ENCODE assay signal across 8 mouse cellular contexts in the genomic region with DNA sequence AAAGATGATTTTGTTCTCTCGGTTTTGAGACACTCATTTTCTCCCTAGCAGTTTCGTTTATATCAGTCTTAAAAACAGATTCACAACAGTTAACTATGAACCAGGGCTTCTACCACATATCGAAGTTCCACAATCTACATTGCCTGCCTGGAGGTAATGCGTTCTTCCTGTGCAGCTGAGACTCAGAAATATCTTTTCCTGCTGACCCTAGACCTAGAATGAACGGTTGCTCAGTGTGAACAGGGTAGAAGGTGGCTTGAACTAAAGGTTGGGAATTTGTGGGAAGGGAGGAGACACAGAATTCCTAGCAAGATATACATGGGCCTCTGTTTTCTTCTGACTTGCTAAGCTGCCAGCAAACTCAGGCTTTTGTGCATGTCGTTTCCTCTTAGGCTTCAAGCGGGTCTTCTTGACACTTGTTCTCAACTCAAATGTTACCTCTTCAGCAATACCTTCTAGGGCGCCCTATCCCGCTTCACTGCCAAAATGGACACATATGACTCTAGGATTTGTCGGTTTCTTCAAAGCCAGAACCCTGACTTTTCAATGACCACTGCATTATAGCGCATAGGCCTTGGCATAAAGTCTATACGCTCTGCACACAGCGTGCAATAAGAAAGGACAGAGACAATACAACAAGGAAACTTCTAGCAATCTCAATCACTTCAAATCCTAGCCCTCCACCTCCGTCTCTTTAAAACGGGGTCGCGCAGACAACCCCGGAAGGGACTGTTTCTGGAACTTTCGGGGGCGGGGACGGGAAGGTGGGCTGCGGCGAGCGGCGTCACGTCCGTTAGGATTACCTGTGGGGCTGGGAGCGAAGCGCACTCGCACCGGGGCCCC. TPM values are rescaled to one million over a fixed set of nuclear protein-coding genes. Genes with fewer than 3 reads are reported as not detected.
DNase-seq lines count a peak whose midpoint lies in the region; ATAC-seq and TF ChIP-seq lines count a peak whose summit lies in the region.

No protein-coding gene starts in this region.

- H3K4me2 ChIP-seq in kidney, embryonic 15.5 days, result peak overlapping the region; percentile 70
- peak overlapping the region; percentile 82 for H3K4me2 ChIP-seq in forebrain, embryonic 12.5 days
- H3K4me2 ChIP-seq in liver, embryonic 13.5 days, result peak overlapping the region; percentile 96

- H3K9ac ChIP-seq in kidney, embryonic 15.5 days, result peak overlapping the region; percentile 92
- H3K9ac ChIP-seq in MEL (ENCODE audit: control insufficient read depth, low read depth, low read length, poor library complexity, severe bottlenecking), result peak overlapping the region; percentile 93
- peak overlapping the region; percentile 97 for H3K9ac ChIP-seq in forebrain, embryonic 12.5 days
- peak overlapping the region; percentile 94 for H3K9ac ChIP-seq in liver, embryonic 13.5 days

- H3K27ac ChIP-seq in kidney, embryonic 15.5 days, result peak overlapping the region; percentile 98
- H3K27ac ChIP-seq in MEL (ENCODE audit: control insufficient read depth, low read depth, low read length), result peak overlapping the region; percentile 59
- peak overlapping the region; percentile 96 for H3K27ac ChIP-seq in forebrain, embryonic 12.5 days
- H3K27ac ChIP-seq in liver, embryonic 13.5 days, result peak overlapping the region; percentile 80

- H3K9me3 ChIP-seq in kidney, embryonic 15.5 days (replicated peaks), result no peaks in the 10 kb centered on the region
- no peaks in the 10 kb centered on the region for H3K9me3 ChIP-seq in MEL (replicated peaks; ENCODE audit: insufficient read depth, low read length)
- no peaks in the 10 kb centered on the region for H3K9me3 ChIP-seq in forebrain, embryonic 12.5 days
- no peaks in the 10 kb centered on the region for H3K9me3 ChIP-seq in liver, embryonic 13.5 days (replicated peaks)

- TF ChIP-seq POLR2A in MEL (IDR thresholded peaks at IDR 0.05; ENCODE audit: control insufficient read depth in 1 of 2, insufficient read depth in 1 of 2, low read depth in 1 of 2, low read length in 2 of 2, poor library complexity in 1 of 2), result peak in 1 of 2 experiments; percentile 46; a peak in 1 of 4 replicates

- H3K27me3 ChIP-seq in kidney, embryonic 15.5 days, result no peaks in the 10 kb centered on the region
- no peaks in the 10 kb centered on the region for H3K27me3 ChIP-seq in MEL (ENCODE audit: control insufficient read depth in 1 of 2, insufficient read depth in 2 of 2, low read length in 2 of 2)
- no peaks in the 10 kb centered on the region for H3K27me3 ChIP-seq in forebrain, embryonic 12.5 days
- H3K27me3 ChIP-seq in liver, embryonic 13.5 days, result no peaks in the 10 kb centered on the region

- peak in 1 of 2 experiments; percentile 26; a peak in 1 of 4 replicates for TF ChIP-seq EP300 in MEL (IDR thresholded peaks at IDR 0.05; ENCODE audit: low read depth in 1 of 2, low read length in 2 of 2)

- peaks cover 33% of the 10 kb centered on the region for H3K4me1 ChIP-seq in kidney, embryonic 15.5 days
- peaks cover 5 to 6% of the 10 kb centered on the region in 2 experiments for H3K4me1 ChIP-seq in MEL (ENCODE audit: control insufficient read depth in 1 of 2, insufficient read depth in 2 of 2, low read length in 2 of 2)
- H3K4me1 ChIP-seq in forebrain, embryonic 12.5 days, result peaks cover 29% of the 10 kb centered on the region
- peaks cover 41% of the 10 kb centered on the region for H3K4me1 ChIP-seq in liver, embryonic 13.5 days (replicated peaks)

- no peak for TF ChIP-seq RAD21 in MEL (IDR thresholded peaks at IDR 0.05; ENCODE audit: low read depth, low read length)

- peaks cover 43% of the 10 kb centered on the region for H3K36me3 ChIP-seq in kidney, embryonic 15.5 days
- peaks cover 3 to 22% of the 10 kb centered on the region in 2 experiments; a peak in 2 of 4 replicates for H3K36me3 ChIP-seq in MEL (ENCODE audit: control insufficient read depth in 1 of 2, insufficient read depth in 2 of 2, low read length in 2 of 2)
- H3K36me3 ChIP-seq in forebrain, embryonic 12.5 days (replicated peaks), result peaks cover 24% of the 10 kb centered on the region
- H3K36me3 ChIP-seq in liver, embryonic 13.5 days, result peaks cover 29% of the 10 kb centered on the region

- WGBS in kidney, embryonic 15.5 days, result 16% methylated on average over 31 of the region's 31 CpGs
- 21% methylated on average over 31 of the region's 31 CpGs for WGBS in forebrain, embryonic 12.5 days
- WGBS in liver, embryonic 13.5 days (ENCODE audit: insufficient replicate concordance), result 6% methylated on average over 31 of the region's 31 CpGs

- peaks cover 30% of the 10 kb centered on the region for H3K79me2 ChIP-seq in MEL (ENCODE audit: control insufficient read depth, insufficient read depth, low read length, poor library complexity)

- peak overlapping the region; percentile 74 for H3K4me3 ChIP-seq in kidney, embryonic 15.5 days (replicated peaks)
- H3K4me3 ChIP-seq in MEL (ENCODE audit: control insufficient read depth in 1 of 2, insufficient read depth in 1 of 2, low read depth in 2 of 2, low read length in 2 of 2), result peak overlapping the region; percentile 85 to 94
- H3K4me3 ChIP-seq in forebrain, embryonic 12.5 days (replicated peaks), result peak overlapping the region; percentile 100
- H3K4me3 ChIP-seq in liver, embryonic 13.5 days (replicated peaks), result peak overlapping the region; percentile 99

- no peak for DNase-seq in kidney, postnatal 4 days
- DNase-seq in MEL (ENCODE audit: low read depth, low spot score), result peak; percentile 74
- no peak for DNase-seq in liver, embryonic 13.5 days
- no peak for DNase-seq in adrenal gland, postnatal 10 days
- no peak for DNase-seq in B cell, adult 2 months
- DNase-seq in adrenal gland, postnatal 25 days, result no peak

- TF ChIP-seq CTCF in MEL (IDR thresholded peaks at IDR 0.05 in 2 of 3, conservative IDR thresholded peaks at IDR 0.05 in 1 of 3; ENCODE audit: control insufficient read depth in 1 of 3, insufficient read depth in 1 of 3, low read depth in 2 of 3, low read length in 3 of 3, poor library complexity in 1 of 3, severe bottlenecking in 1 of 3), result no peak

- ATAC-seq in kidney, embryonic 15.5 days (replicated peaks; ENCODE audit: low FRiP score), result no peak; the same call in 1 of the 2 replicates
- peak; percentile 7 for ATAC-seq in forebrain, embryonic 12.5 days (ENCODE audit: low FRiP score)
- no peak for ATAC-seq in liver, embryonic 13.5 days (ENCODE audit: low read depth)

TF ChIP-seq in MEL, 35 proteins besides CTCF, POLR2A, EP300 and RAD21 (continues in another document):
- TF ChIP-seq TAL1 (IDR thresholded peaks at IDR 0.05; ENCODE audit: low read length) (no peak), ETS1 (IDR thresholded peaks at IDR 0.05; ENCODE audit: low read depth, low read length) (0 out of 2 replicates have a peak, but pooled peaks have one; percentile 39), ELF1 (IDR thresholded peaks at IDR 0.05; ENCODE audit: low read depth, low read length) (peak; percentile 76), ZKSCAN1 (IDR thresholded peaks at IDR 0.05; ENCODE audit: low read depth, low read length) (no peak), TBP (IDR thresholded peaks at IDR 0.05; ENCODE audit: low read depth, low read length) (no peak), POLR2AphosphoS2 (IDR thresholded peaks at IDR 0.05; ENCODE audit: low read length) (peak; percentile 68), ZMIZ1 (IDR thresholded peaks at IDR 0.05; ENCODE audit: low read depth, low read length) (peak; percentile 85), NELFE (IDR thresholded peaks at IDR 0.05; ENCODE audit: low read depth, low read length) (peak; percentile 70)

RNA-seq across cellular contexts. Expression of a gene that starts 0.7 kb away (rescaled TPM):
- polyA plus RNA-seq in kidney, embryonic 15.5 days (2015; fragmentation: Nextera tagmentation; extraction: Ambion mirVana), result 65.3 and 66.2 TPM in 2 replicates
- 29.2 and 31.2 TPM in 2 replicates for total RNA-seq in MEL (2012; rRNA removed)
- polyA plus RNA-seq in MEL (2012; ENCODE audit: insufficient read depth in 1 of 2, insufficient read length in 2 of 2, low read depth in 1 of 2, low replicate concordance in 2 of 2, missing spikeins in 1 of 2), result 10 to 100 TPM in 1 of 2 experiments, not detected in 1; 33.8 TPM
- 78.9 and 83.5 TPM in 2 replicates for polyA plus RNA-seq in forebrain, embryonic 12.5 days (2016; fragmentation: Nextera tagmentation; extraction: Ambion mirVana)
- polyA plus RNA-seq in liver, embryonic 13.5 days (2015; fragmentation: Nextera tagmentation; extraction: Ambion mirVana), result 18.7 and 22.1 TPM in 2 replicates
- total RNA-seq in adrenal gland, postnatal 10 days (2021), result 10 to 100 TPM; 41.5 to 43.0 TPM
- 53.2 and 56.1 TPM in 2 replicates for total RNA-seq in adrenal gland, postnatal 25 days (2021)

RNA-seq across cellular contexts. Expression of a gene that starts 0.7 kb away (rescaled TPM):
- polyA plus RNA-seq in kidney, embryonic 15.5 days (2015; fragmentation: Nextera tagmentation; extraction: Ambion mirVana), result 18.6 TPM in 2 replicates
- 8.8 and 9.9 TPM in 2 replicates for total RNA-seq in MEL (2012; rRNA removed)
- 10 to 100 TPM in 1 of 2 experiments, not detected in 1; 12.8 TPM for polyA plus RNA-seq in MEL (2012; ENCODE audit: insufficient read depth in 1 of 2, insufficient read length in 2 of 2, low read depth in 1 of 2, low replicate concordance in 2 of 2, missing spikeins in 1 of 2)
- polyA plus RNA-seq in forebrain, embryonic 12.5 days (2016; fragmentation: Nextera tagmentation; extraction: Ambion mirVana), result 15.0 and 16.1 TPM in 2 replicates
- polyA plus RNA-seq in liver, embryonic 13.5 days (2015; fragmentation: Nextera tagmentation; extraction: Ambion mirVana), result 8.3 TPM in 2 replicates
- 10 to 100 TPM; 19.3 to 21.7 TPM for total RNA-seq in adrenal gland, postnatal 10 days (2021)
- total RNA-seq in adrenal gland, postnatal 25 days (2021), result 18.5 and 19.7 TPM in 2 replicates

RNA-seq across cellular contexts. Expression of a gene that starts 35.4 kb away (rescaled TPM):
- polyA plus RNA-seq in kidney, embryonic 15.5 days (2015; fragmentation: Nextera tagmentation; extraction: Ambion mirVana), result 703 and 789 TPM in 2 replicates
- 161 and 172 TPM in 2 replicates for total RNA-seq in MEL (2012; rRNA removed)
- polyA plus RNA-seq in MEL (2012; ENCODE audit: insufficient read depth in 1 of 2, insufficient read length in 2 of 2, low read depth in 1 of 2, low replicate concordance in 2 of 2, missing spikeins in 1 of 2), result 100 to 1,000 TPM; 119 to 452 TPM
- polyA plus RNA-seq in forebrain, embryonic 12.5 days (2016; fragmentation: Nextera tagmentation; extraction: Ambion mirVana), result 572 and 610 TPM in 2 replicates
- polyA plus RNA-seq in liver, embryonic 13.5 days (2015; fragmentation: Nextera tagmentation; extraction: Ambion mirVana), result 562 and 589 TPM in 2 replicates
- 1,000 to 10,000 TPM in 1 of 2 experiments, 100 to 1,000 TPM in 1; 951 to 1,021 TPM for total RNA-seq in adrenal gland, postnatal 10 days (2021)
- total RNA-seq in adrenal gland, postnatal 25 days (2021), result 407 and 491 TPM in 2 replicates

RNA-seq across cellular contexts. Expression of a gene that starts 45.3 kb away (rescaled TPM):
- polyA plus RNA-seq in kidney, embryonic 15.5 days (2015; fragmentation: Nextera tagmentation; extraction: Ambion mirVana), result 89.4 and 95.4 TPM in 2 replicates
- 30.1 and 35.2 TPM in 2 replicates for total RNA-seq in MEL (2012; rRNA removed)
- polyA plus RNA-seq in MEL (2012; ENCODE audit: insufficient read depth in 1 of 2, insufficient read length in 2 of 2, low read depth in 1 of 2, low replicate concordance in 2 of 2, missing spikeins in 1 of 2), result 10 to 100 TPM; 29.5 to 95.3 TPM
- polyA plus RNA-seq in forebrain, embryonic 12.5 days (2016; fragmentation: Nextera tagmentation; extraction: Ambion mirVana), result 72.5 and 73.7 TPM in 2 replicates
- 39.7 and 41.9 TPM in 2 replicates for polyA plus RNA-seq in liver, embryonic 13.5 days (2015; fragmentation: Nextera tagmentation; extraction: Ambion mirVana)
- total RNA-seq in adrenal gland, postnatal 10 days (2021), result 10 to 100 TPM; 21.4 to 28.1 TPM
- total RNA-seq in adrenal gland, postnatal 25 days (2021), result 16.6 and 17.6 TPM in 2 replicates
